Mouse (Mus musculus) kidney, postnatal 0 days (tissue): ENCODE measurements around the gene Dgke. TPM values are rescaled to one million over a fixed set of nuclear protein-coding genes. Genes with fewer than 3 reads are reported as not detected.

ENCODE experiments used
- ATAC-seq: fragments of 200-750 bp; cut with Nextera tagmentation; replicated peaks from 2 replicates; pipeline ENCODE4 v1.8.0; 2017; ENCODE audit warnings: low read depth, moderate number of reproducible peaks, moderate TSS enrichment, moderate library complexity; ENCODE audit not compliant: low FRiP score
- DNase-seq: peaks from one replicate; pipeline ENCODE4 v3.0.0-alpha.2; 2016; ENCODE audit warnings: low spot score
- H3K27ac ChIP-seq: fragments of 300-500 bp; sonication (generic); 2 replicates; pipeline ENCODE4 v1.5.1; 2014; ENCODE audit warnings: mild to moderate bottlenecking
- H3K27me3 ChIP-seq: fragments of 300-500 bp; sonication (generic); 2 replicates; pipeline ENCODE4 v1.6.1; 2014; ENCODE audit warnings: low read length, mixed read lengths; ENCODE audit not compliant: insufficient read depth
- H3K36me3 ChIP-seq: fragments of 300-500 bp; sonication (generic); 2 replicates; pipeline ENCODE4 v1.6.1; 2014; ENCODE audit warnings: low read length, mixed read lengths; ENCODE audit not compliant: insufficient read depth
- H3K4me1 ChIP-seq: fragments of 300-500 bp; sonication (generic); replicated peaks from 2 replicates; pipeline ENCODE4 v1.6.1; 2014; ENCODE audit warnings: antibody characterized with exemption, low read length, mixed read lengths; ENCODE audit not compliant: insufficient read depth
- H3K4me2 ChIP-seq: fragments of 300-500 bp; sonication (generic); 2 replicates; pipeline ENCODE4 v1.6.1; 2014; ENCODE audit warnings: mild to moderate bottlenecking, low read length, moderate library complexity, mixed read lengths
- H3K4me3 ChIP-seq: fragments of 300-500 bp; sonication (generic); replicated peaks from 2 replicates; pipeline ENCODE4 v1.5.1; 2014; ENCODE audit warnings: low read depth, low read length
- H3K9ac ChIP-seq: fragments of 300-500 bp; sonication (generic); 2 replicates; pipeline ENCODE4 v1.6.1; 2014; ENCODE audit warnings: low read depth, low read length
- H3K9me3 ChIP-seq: fragments of 300-500 bp; sonication (generic); replicated peaks from 2 replicates; pipeline ENCODE4 v1.6.1; 2016; ENCODE audit warnings: low read length, inconsistent platforms, mixed read lengths
- CTCF ChIP-seq: IDR thresholded peaks from 2 replicates; pipeline ENCODE4 v1.5.1; 2016; ENCODE audit warnings: antibody characterized with exemption, low read depth, mild to moderate bottlenecking, moderate library complexity
- WGBS: fragments of 180-500 bp; shearing (Covaris S2); extraction: QIAGEN DNeasy Blood & Tissue Kit; methylation state at CpG from one replicate; pipeline ENCODE4 v1.1.7; 2014; 5-methylcytosine and 5-hydroxymethylcytosine counted together
- polyA plus RNA-seq: library from polyadenylated mRNA; unstranded; fragments of >200 nt; fragmentation: Nextera tagmentation; extraction: Ambion mirVana; gene quantifications from 2 replicates; pipeline ENCODE4 v1.2.1, GENCODE M21; 2015

Dgke gene
- polyA plus RNA-seq, 1 experiment from 2014 or later = 2.6 TPM

- no peak for ATAC-seq
- TF ChIP-seq CTCF = no peak
- WGBS = 69% methylated on average over 10 of the region's 10 CpGs
- Histone ChIP-seq H3K9ac (no peak overlapping the region), H3K4me2 (no peak overlapping the region), H3K9me3 (no peaks in the 10 kb centered on the region), H3K27me3 (no peaks in the 10 kb centered on the region), H3K4me1 (no peaks in the 10 kb centered on the region), H3K36me3 (no peaks in the 10 kb centered on the region), H3K4me3 (no peak overlapping the region), H3K27ac (peak overlapping the region; percentile 77)
- DNase-seq = peak; percentile 51
Observed at GRCm38 (mm10) chr11:89023477-89023876, 43.2 kb downstream of the Dgke start.

- H3K9me3 ChIP-seq = no peaks in the 10 kb centered on the region
- H3K36me3 ChIP-seq = no peaks in the 10 kb centered on the region
- no peak overlapping the region for H3K4me2 ChIP-seq
- 56% methylated on average over 8 of the region's 8 CpGs for WGBS
- ATAC-seq = no peak
- H3K27ac ChIP-seq = no peak overlapping the region
- H3K9ac ChIP-seq = no peak overlapping the region
- no peak for TF ChIP-seq CTCF
- H3K4me1 ChIP-seq = no peaks in the 10 kb centered on the region
- no peak overlapping the region for H3K4me3 ChIP-seq
- no peak for DNase-seq
- no peaks in the 10 kb centered on the region for H3K27me3 ChIP-seq
Observed at GRCm38 (mm10) chr11:89022120-89022731, 44.4 kb downstream of the Dgke start.

- no peak for DNase-seq
- H3K9ac ChIP-seq = no peak overlapping the region
- WGBS = 82% methylated on average over 7 of the region's 7 CpGs
- no peaks in the 10 kb centered on the region for H3K4me1 ChIP-seq
- ATAC-seq = no peak
- no peaks in the 10 kb centered on the region for H3K36me3 ChIP-seq
- no peak for TF ChIP-seq CTCF
- H3K27ac ChIP-seq = no peak overlapping the region
- H3K4me2 ChIP-seq = no peak overlapping the region
- H3K4me3 ChIP-seq = no peak overlapping the region
- no peaks in the 10 kb centered on the region for H3K27me3 ChIP-seq
- H3K9me3 ChIP-seq = no peaks in the 10 kb centered on the region
Observed at GRCm38 (mm10) chr11:89021687-89022086, 45.0 kb downstream of the Dgke start.

GRCm38 (mm10) chr11:89020681-89021305 is 45.9 kb downstream of the Dgke start:
- H3K36me3 ChIP-seq = peaks cover 7% of the 10 kb centered on the region; the same call in 1 of the 2 replicates
- H3K4me2 ChIP-seq = no peak overlapping the region
- 73% methylated on average over 9 of the region's 9 CpGs for WGBS
- H3K4me3 ChIP-seq = no peak overlapping the region
- H3K4me1 ChIP-seq = no peaks in the 10 kb centered on the region
- no peaks in the 10 kb centered on the region for H3K9me3 ChIP-seq
- H3K27ac ChIP-seq = no peak overlapping the region
- no peak overlapping the region for H3K9ac ChIP-seq
- no peaks in the 10 kb centered on the region for H3K27me3 ChIP-seq
- TF ChIP-seq CTCF = peak; percentile 64
- DNase-seq (no peak), ATAC-seq (no peak)

- TF ChIP-seq CTCF = no peak
- Histone ChIP-seq H3K27ac (no peak overlapping the region), H3K4me2 (no peak overlapping the region), H3K9ac (no peak overlapping the region), H3K4me1 (no peaks in the 10 kb centered on the region), H3K9me3 (no peaks in the 10 kb centered on the region), H3K4me3 (no peak overlapping the region), H3K27me3 (no peaks in the 10 kb centered on the region), H3K36me3 (peaks cover 27% of the 10 kb centered on the region)
- ATAC-seq (no peak), DNase-seq (no peak)
- WGBS = 90% methylated on average over 9 of the region's 9 CpGs
Observed at GRCm38 (mm10) chr11:89017514-89018182, 49.0 kb downstream of the Dgke start.

- H3K36me3 ChIP-seq = peaks cover 64% of the 10 kb centered on the region
- DNase-seq (no peak), ATAC-seq (no peak)
- no peaks in the 10 kb centered on the region for H3K9me3 ChIP-seq
- no peak overlapping the region for H3K4me3 ChIP-seq
- H3K27me3 ChIP-seq = no peaks in the 10 kb centered on the region
- H3K4me2 ChIP-seq = no peak overlapping the region
- WGBS = 83% methylated on average over 5 of the region's 5 CpGs
- H3K27ac ChIP-seq = no peak overlapping the region
- no peak overlapping the region for H3K9ac ChIP-seq
- no peak for TF ChIP-seq CTCF
- no peaks in the 10 kb centered on the region for H3K4me1 ChIP-seq
Observed at GRCm38 (mm10) chr11:89012241-89012640, 54.4 kb downstream of the Dgke start.
